Mouse (Mus musculus) testis, adult 2 months (tissue): ENCODE data around the gene Kiz.

ENCODE experiments used
- CTCF ChIP-seq: fragments of 200-500 bp; IDR thresholded peaks from 2 replicates; pipeline ENCODE4 v1.5.1; 2012; ENCODE audit warnings: low read depth, mild to moderate bottlenecking, inconsistent platforms, low read length, moderate library complexity; ENCODE audit not compliant: control insufficient read depth, insufficient read depth, insufficient replicate concordance
- POLR2A ChIP-seq: fragments of 200-500 bp; IDR thresholded peaks from 2 replicates; pipeline ENCODE4 v1.6.1; 2012; ENCODE audit warnings: low read depth, mild to moderate bottlenecking, inconsistent platforms, low read length, moderate library complexity; ENCODE audit not compliant: control insufficient read depth

- TF ChIP-seq CTCF (no peak), POLR2A (no peak)
Measured at GRCm38 (mm10) chr2:146982786-146983185, 127.1 kb downstream of the Kiz start.
